Mouse (Mus musculus) cortical plate, adult 2 months (tissue): ENCODE results near the gene Tnr.

Experiments used
- CTCF ChIP-seq: fragments of 200-500 bp; IDR thresholded peaks from 2 replicates; pipeline ENCODE4 v1.5.1; 2011; ENCODE audit warnings: mild to moderate bottlenecking, control low read depth, low read length; ENCODE audit not compliant: insufficient read depth; ENCODE audit errors: extremely low read depth
- POLR2A ChIP-seq: fragments of 200-500 bp; IDR thresholded peaks from 2 replicates; pipeline ENCODE4 v1.6.1; 2011; ENCODE audit warnings: mild to moderate bottlenecking, low read length, control low read depth; ENCODE audit not compliant: insufficient read depth; ENCODE audit errors: extremely low read depth

GRCm38 (mm10) chr1:159686476-159687231, 163.1 kb downstream of the Tnr start:
- TF ChIP-seq CTCF (no peak), POLR2A (no peak)
